Mouse (Mus musculus) hindbrain, embryonic 14.5 days (tissue): ENCODE results near the gene Sirt7. TPM values are rescaled to one million over a fixed set of nuclear protein-coding genes. Genes with fewer than 3 reads are reported as not detected.

Experiments
- ATAC-seq: fragments of 200-750 bp; cut with Nextera tagmentation; 2 replicates; pipeline ENCODE4 v1.8.0; 2017; ENCODE audit warnings: moderate number of reproducible peaks, mild to moderate bottlenecking, moderate TSS enrichment, moderate library complexity; ENCODE audit not compliant: low FRiP score
- DNase-seq: peaks from one replicate; pipeline ENCODE4 v3.0.0-alpha.2; 2015; ENCODE audit warnings: low spot score
- H3K27ac ChIP-seq: fragments of 300-500 bp; sonication (generic); 2 replicates; pipeline ENCODE4 v1.5.1; 2014; ENCODE audit warnings: mild to moderate bottlenecking, moderate library complexity
- H3K27me3 ChIP-seq: fragments of 300-500 bp; sonication (generic); 2 replicates; pipeline ENCODE4 v1.6.1; 2014; ENCODE audit warnings: mild to moderate bottlenecking, low read length, mixed read lengths; ENCODE audit not compliant: control insufficient read depth, insufficient read depth
- H3K36me3 ChIP-seq: fragments of 300-500 bp; sonication (generic); replicated peaks from 2 replicates; pipeline ENCODE4 v1.6.1; 2014; ENCODE audit not compliant: control insufficient read depth, insufficient read depth
- H3K4me1 ChIP-seq: fragments of 300-500 bp; sonication (generic); replicated peaks from 2 replicates; pipeline ENCODE4 v1.6.1; 2014; ENCODE audit warnings: antibody characterized with exemption, low read length, mixed read lengths; ENCODE audit not compliant: control insufficient read depth, insufficient read depth
- H3K4me2 ChIP-seq: fragments of 300-500 bp; sonication (generic); replicated peaks from 2 replicates; pipeline ENCODE4 v1.6.1; 2014; ENCODE audit warnings: mild to moderate bottlenecking, moderate library complexity
- H3K4me3 ChIP-seq: fragments of 300-500 bp; sonication (generic); replicated peaks from 2 replicates; pipeline ENCODE4 v1.5.1; 2014; ENCODE audit warnings: mild to moderate bottlenecking, low read length
- H3K9ac ChIP-seq: fragments of 300-500 bp; sonication (generic); 2 replicates; pipeline ENCODE4 v1.6.1; 2014
- H3K9me3 ChIP-seq: fragments of 300-500 bp; sonication (generic); 2 replicates; pipeline ENCODE4 v1.6.1; 2016; ENCODE audit warnings: low read length; ENCODE audit not compliant: control insufficient read depth
- WGBS: fragments of 180-500 bp; shearing (Covaris S2); extraction: QIAGEN DNeasy Blood & Tissue Kit; methylation state at CpG from one replicate; pipeline ENCODE4 v1.1.7; 2014; 5-methylcytosine and 5-hydroxymethylcytosine counted together
- polyA plus RNA-seq: library from polyadenylated mRNA; unstranded; fragments of >200 nt; fragmentation: Nextera tagmentation; extraction: Ambion mirVana; gene quantifications from 2 replicates; pipeline ENCODE4 v1.2.1, GENCODE M21; 2014

The Sirt7 gene
- polyA plus RNA-seq, 1 experiment from 2014 or later: 37.0 TPM

GRCm38 (mm10) chr11:120613976-120614375, 11.1 kb downstream of the Sirt7 start:
- peaks cover 70% of the 10 kb centered on the region for H3K36me3 ChIP-seq
- WGBS: 69% methylated on average over 8 of the region's 8 CpGs

GRCm38 (mm10) chr11:120613481-120613972, 11.5 kb downstream of the Sirt7 start:
- no peak for ATAC-seq
- WGBS: 86% methylated on average over 10 of the region's 10 CpGs
- DNase-seq: no peak
- Histone ChIP-seq H3K9ac (no peak overlapping the region), H3K27me3 (0 out of 2 replicates have a peak, but pooled peaks cover 6% of the 10 kb centered on the region), H3K36me3 (peaks cover 66% of the 10 kb centered on the region), H3K4me1 (peaks cover 18% of the 10 kb centered on the region), H3K9me3 (no peaks in the 10 kb centered on the region), H3K4me3 (no peak overlapping the region), H3K4me2 (no peak overlapping the region), H3K27ac (no peak overlapping the region)

More at GRCm38 (mm10) chr11:120613976-120614375, 11.1 kb downstream of the Sirt7 start:
- 0 out of 2 replicates have a peak, but pooled peaks cover 6% of the 10 kb centered on the region for H3K27me3 ChIP-seq
- DNase-seq (no peak), ATAC-seq (no peak)
- H3K4me2 ChIP-seq: no peak overlapping the region
- H3K4me3 ChIP-seq: no peak overlapping the region
- H3K9ac ChIP-seq: no peak overlapping the region
- H3K4me1 ChIP-seq: peaks cover 18% of the 10 kb centered on the region
- no peaks in the 10 kb centered on the region for H3K9me3 ChIP-seq
- H3K27ac ChIP-seq: no peak overlapping the region

- peaks cover 62% of the 10 kb centered on the region for H3K36me3 ChIP-seq
- 0 out of 2 replicates have a peak, but pooled peaks cover 6% of the 10 kb centered on the region for H3K27me3 ChIP-seq
- no peak overlapping the region for H3K4me2 ChIP-seq
- ATAC-seq (no peak), DNase-seq (peak; percentile 65)
- no peak overlapping the region for H3K4me3 ChIP-seq
- H3K27ac ChIP-seq: no peak overlapping the region
- no peaks in the 10 kb centered on the region for H3K9me3 ChIP-seq
- WGBS: 56% methylated on average over 6 of the region's 6 CpGs
- H3K4me1 ChIP-seq: peaks cover 18% of the 10 kb centered on the region
- no peak overlapping the region for H3K9ac ChIP-seq
These were observed 12.3 kb downstream of the Sirt7 start for GRCm38 (mm10) chr11:120612763-120613162.

- Histone ChIP-seq H3K9ac (no peak overlapping the region), H3K9me3 (no peaks in the 10 kb centered on the region), H3K4me3 (no peak overlapping the region), H3K4me2 (no peak overlapping the region), H3K4me1 (peaks cover 1% of the 10 kb centered on the region; the same call in 1 of the 2 replicates), H3K27me3 (0 out of 2 replicates have a peak, but pooled peaks cover 6% of the 10 kb centered on the region), H3K36me3 (peaks cover 74% of the 10 kb centered on the region), H3K27ac (no peak overlapping the region)
- DNase-seq (no peak), ATAC-seq (no peak)
- 80% methylated on average over 9 of the region's 9 CpGs for WGBS
These were observed 14.5 kb downstream of the Sirt7 start for GRCm38 (mm10) chr11:120610477-120611046.

DNA sequence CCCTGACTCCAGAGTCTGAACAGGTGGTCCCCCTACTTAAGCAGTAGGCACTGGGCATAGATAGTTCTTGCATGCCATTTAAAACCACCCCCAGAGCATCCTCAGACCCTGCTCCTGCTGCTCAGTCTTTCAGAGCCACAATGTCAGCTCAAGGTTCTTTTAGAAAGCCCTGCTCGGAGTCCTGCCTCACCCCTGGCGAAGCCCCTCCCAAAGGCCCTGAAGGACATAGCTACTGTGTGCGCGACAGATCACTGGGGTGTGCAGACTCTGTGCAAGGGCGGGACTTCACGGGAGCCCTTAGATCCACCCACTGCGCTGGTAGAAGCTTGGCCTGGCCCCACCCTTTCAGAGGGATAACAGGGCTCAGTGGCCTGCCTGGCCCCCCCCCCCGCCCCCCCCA, 15.8 kb downstream of the Sirt7 start:
- no peak overlapping the region for H3K4me2 ChIP-seq
- H3K9me3 ChIP-seq: no peaks in the 10 kb centered on the region
- ATAC-seq (no peak), DNase-seq (no peak)
- H3K9ac ChIP-seq: no peak overlapping the region
- no peak overlapping the region for H3K27ac ChIP-seq
- H3K27me3 ChIP-seq: 0 out of 2 replicates have a peak, but pooled peaks cover 6% of the 10 kb centered on the region
- H3K36me3 ChIP-seq: peaks cover 81% of the 10 kb centered on the region
- H3K4me3 ChIP-seq: no peak overlapping the region
- 30% methylated on average over 8 of the region's 8 CpGs for WGBS
- no peaks in the 10 kb centered on the region; the same call in 1 of the 2 replicates for H3K4me1 ChIP-seq

GRCm38 (mm10) chr11:120608241-120609034, 16.6 kb downstream of the Sirt7 start, which contains the start of gene Npb:
Gene Npb (plus strand): TSS chr11:120608477.
- WGBS: 7% methylated on average over 45 of the region's 45 CpGs
- DNase-seq: no peak
- Histone ChIP-seq H3K9me3 (no peaks in the 10 kb centered on the region), H3K4me3 (0 out of 2 replicates have a peak within 1 kb of the TSS, but pooled peaks have one; percentile 5), H3K27me3 (0 out of 2 replicates have a peak, but pooled peaks cover 6% of the 10 kb centered on the region), H3K9ac (peak within 1 kb of the TSS; percentile 16; the same call in 1 of the 2 replicates), H3K36me3 (peaks cover 81% of the 10 kb centered on the region), H3K4me1 (no peaks in the 10 kb centered on the region; the same call in 1 of the 2 replicates), H3K4me2 (peak within 1 kb of the TSS; percentile 38), H3K27ac (no peak within 1 kb of the TSS)
- no peak for ATAC-seq

GRCm38 (mm10) chr11:120606764-120607163, 18.3 kb downstream of the Sirt7 start:
- Histone ChIP-seq H3K9ac (no peak overlapping the region), H3K4me3 (no peak overlapping the region), H3K27me3 (0 out of 2 replicates have a peak, but pooled peaks cover 6% of the 10 kb centered on the region), H3K4me1 (no peaks in the 10 kb centered on the region; the same call in 1 of the 2 replicates), H3K9me3 (no peaks in the 10 kb centered on the region), H3K27ac (no peak overlapping the region), H3K36me3 (peaks cover 81% of the 10 kb centered on the region), H3K4me2 (no peak overlapping the region)
- ATAC-seq: no peak
- WGBS: 66% methylated on average over 4 of the region's 4 CpGs
- DNase-seq: no peak

GRCm38 (mm10) chr11:120605667-120606066, 19.4 kb downstream of the Sirt7 start:
- Histone ChIP-seq H3K4me3 (no peak overlapping the region), H3K4me2 (no peak overlapping the region), H3K9ac (no peak overlapping the region), H3K27ac (no peak overlapping the region), H3K36me3 (peaks cover 79% of the 10 kb centered on the region), H3K9me3 (no peaks in the 10 kb centered on the region), H3K4me1 (no peaks in the 10 kb centered on the region; the same call in 1 of the 2 replicates), H3K27me3 (0 out of 2 replicates have a peak, but pooled peaks cover 6% of the 10 kb centered on the region)
- 91% methylated on average over 7 of the region's 7 CpGs for WGBS
- DNase-seq: no peak
- no peak for ATAC-seq

- H3K36me3 ChIP-seq: peaks cover 70% of the 10 kb centered on the region
- ATAC-seq: no peak
- 88% methylated on average over 2 of the region's 2 CpGs for WGBS
These were observed 21.5 kb downstream of the Sirt7 start for GRCm38 (mm10) chr11:120603545-120603944.

More at GRCm38 (mm10) chr11:120603545-120603944, 21.5 kb downstream of the Sirt7 start:
- Histone ChIP-seq H3K27ac (no peak overlapping the region), H3K4me1 (peaks cover 8% of the 10 kb centered on the region), H3K27me3 (no peaks in the 10 kb centered on the region), H3K4me2 (no peak overlapping the region), H3K9ac (no peak overlapping the region), H3K4me3 (no peak overlapping the region), H3K9me3 (no peaks in the 10 kb centered on the region)
- no peak for DNase-seq
